Mouse (Mus musculus) ES-Bruce4 (cell line): ENCODE measurements around the gene Hip1r. TPM values are rescaled to one million over a fixed set of nuclear protein-coding genes. Genes with fewer than 3 reads are reported as not detected.

Experiments used
- H3K27ac ChIP-seq: 2 replicates; pipeline ENCODE4 v1.5.1; 2012; ENCODE audit warnings: low read length, inconsistent platforms; ENCODE audit not compliant: insufficient read depth
- H3K27me3 ChIP-seq: 2 replicates; pipeline ENCODE4 v1.6.1; 2012; ENCODE audit warnings: mild to moderate bottlenecking, low read length, inconsistent platforms; ENCODE audit not compliant: control insufficient read depth, poor library complexity, insufficient read depth, severe bottlenecking
- H3K36me3 ChIP-seq: 2 replicates; pipeline ENCODE4 v1.6.1; 2012; ENCODE audit warnings: inconsistent platforms, mild to moderate bottlenecking, low read length, moderate library complexity; ENCODE audit not compliant: control insufficient read depth, poor library complexity, insufficient read depth, severe bottlenecking
- H3K4me1 ChIP-seq: one replicate; pipeline ENCODE4 v1.8.1; 2011; ENCODE audit warnings: low read length; ENCODE audit not compliant: control insufficient read depth, insufficient read depth
- H3K4me3 ChIP-seq: 2 replicates; pipeline ENCODE4 v1.5.1; 2011; ENCODE audit warnings: low read depth, mild to moderate bottlenecking, low read length
- H3K9ac ChIP-seq: 2 replicates; pipeline ENCODE4 v1.6.1; 2012; ENCODE audit warnings: low read depth, mild to moderate bottlenecking, inconsistent platforms; ENCODE audit not compliant: poor library complexity, severe bottlenecking
- H3K9me3 ChIP-seq: replicated peaks from 2 replicates; pipeline ENCODE4 v1.6.1; 2012; ENCODE audit warnings: mild to moderate bottlenecking, low read length, inconsistent platforms; ENCODE audit not compliant: control insufficient read depth, poor library complexity, insufficient read depth, severe bottlenecking
- CTCF ChIP-seq: IDR thresholded peaks from one replicate; pipeline ENCODE4 v1.8.1; 2011; ENCODE audit warnings: low read depth, low read length
- EP300 ChIP-seq: IDR thresholded peaks from 2 replicates; pipeline ENCODE4 v1.6.1; 2011; ENCODE audit warnings: low read depth, low read length; ENCODE audit not compliant: insufficient read depth
- POLR2A ChIP-seq: IDR thresholded peaks from one replicate; pipeline ENCODE4 v1.8.1; 2011; ENCODE audit warnings: low read length; ENCODE audit not compliant: insufficient read depth
- polyA plus RNA-seq: library from polyadenylated mRNA; stranded (reverse); fragments of >200 nt; gene quantifications from 2 replicates; pipeline ENCODE4 v1.2.4, GENCODE M21; 2011; ENCODE audit warnings: low read depth; ENCODE audit not compliant: missing spikeins, insufficient read depth, insufficient read length

Hip1r gene
- polyA plus RNA-seq, 1 experiment, result 17.4 TPM

DNA sequence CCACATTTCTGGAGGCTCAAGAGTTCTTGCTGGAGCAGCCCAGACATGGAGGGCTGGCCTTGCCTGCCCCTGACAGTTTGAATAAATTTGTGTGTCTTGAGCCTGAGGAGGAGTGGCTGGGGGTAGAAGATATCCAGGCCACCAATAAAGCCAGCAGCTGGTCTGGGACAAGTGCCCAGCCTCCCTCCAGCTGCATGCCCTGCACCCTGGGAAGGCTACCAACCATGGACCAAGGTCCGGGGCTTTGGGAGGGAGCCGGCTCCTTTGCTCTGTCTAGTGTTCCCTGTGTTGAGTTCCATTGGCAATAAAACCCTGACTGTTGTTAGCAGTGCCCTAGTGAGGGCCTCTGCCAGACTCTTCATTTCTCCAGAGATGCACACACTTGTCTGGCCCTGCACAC, 29.4 kb downstream of the Hip1r start:
- Histone ChIP-seq H3K9me3 (no peaks in the 10 kb centered on the region), H3K36me3 (no peaks in the 10 kb centered on the region), H3K27ac (no peak overlapping the region), H3K27me3 (no peaks in the 10 kb centered on the region), H3K4me3 (no peak overlapping the region), H3K4me1 (no peaks in the 10 kb centered on the region), H3K9ac (no peak overlapping the region)
- TF ChIP-seq POLR2A, result no peak
- TF ChIP-seq CTCF, result no peak
- TF ChIP-seq EP300, result no peak

DNA sequence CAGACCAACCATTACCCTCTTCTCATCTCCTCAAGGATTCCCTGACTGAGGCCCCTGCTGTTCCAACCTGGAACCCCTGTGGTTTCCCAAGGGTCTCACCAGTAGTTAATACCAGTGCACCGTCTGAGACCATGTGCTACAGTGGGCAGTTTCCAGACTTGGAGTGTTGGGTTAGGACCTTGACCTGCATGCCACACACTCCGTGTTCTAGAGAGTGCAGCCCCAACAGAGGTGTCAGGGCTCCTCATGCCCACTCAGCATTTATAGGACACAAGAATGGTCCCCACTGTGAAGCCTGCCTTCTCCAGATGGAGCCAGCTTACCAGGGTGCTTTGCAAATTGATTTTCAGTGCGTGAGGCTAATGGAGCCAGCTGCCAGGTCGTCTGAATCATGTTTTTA, 29.9 kb downstream of the Hip1r start:
- H3K27ac ChIP-seq, result no peak overlapping the region
- TF ChIP-seq EP300, result no peak
- no peak for TF ChIP-seq CTCF
- TF ChIP-seq POLR2A, result no peak
- no peak overlapping the region for H3K9ac ChIP-seq
- no peaks in the 10 kb centered on the region for H3K4me1 ChIP-seq
- no peak overlapping the region for H3K4me3 ChIP-seq
- no peaks in the 10 kb centered on the region for H3K36me3 ChIP-seq
- H3K9me3 ChIP-seq, result no peaks in the 10 kb centered on the region
- no peaks in the 10 kb centered on the region for H3K27me3 ChIP-seq

DNA sequence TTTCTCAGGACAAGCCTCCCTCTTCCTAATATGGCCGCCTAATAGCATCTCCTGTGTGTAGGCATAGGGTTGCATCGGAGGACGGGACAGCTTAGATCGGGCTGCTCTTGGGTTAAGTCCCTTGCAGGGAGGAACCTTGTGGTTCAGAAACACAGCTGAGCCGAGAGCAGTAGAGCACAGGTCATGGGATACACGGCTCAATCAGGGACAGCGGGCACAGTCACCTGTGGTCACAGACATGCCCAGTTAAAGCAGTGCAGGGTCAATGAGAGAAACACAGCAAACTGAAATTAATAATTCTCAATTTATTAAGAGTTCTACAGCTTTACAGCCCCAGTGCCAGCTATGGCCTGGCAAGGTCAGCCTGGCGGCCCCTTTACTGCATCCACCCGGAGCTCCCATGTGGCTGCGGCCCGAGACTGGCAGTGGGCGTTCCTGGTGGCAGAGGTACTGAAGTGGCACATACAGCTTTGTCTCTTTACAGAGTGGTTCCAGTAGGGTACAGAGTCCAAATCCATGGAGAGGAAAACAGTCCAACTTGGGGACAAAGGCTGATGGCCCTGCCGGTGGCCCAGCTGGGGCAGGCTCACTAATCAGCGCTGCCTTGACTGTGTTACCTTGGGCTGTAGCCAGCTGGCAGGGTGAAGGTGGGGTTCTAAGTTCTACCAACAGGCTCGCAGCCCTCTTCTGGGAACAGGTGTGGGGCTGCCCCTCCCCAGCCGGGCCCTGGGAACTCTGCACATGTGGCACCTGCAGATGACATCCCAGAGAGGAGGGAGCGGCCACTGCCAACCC, 31.1 kb downstream of the Hip1r start:
- Histone ChIP-seq H3K4me3 (no peak overlapping the region), H3K9me3 (no peaks in the 10 kb centered on the region), H3K36me3 (no peaks in the 10 kb centered on the region; the same call in 1 of the 2 replicates), H3K27ac (no peak overlapping the region), H3K9ac (no peak overlapping the region), H3K4me1 (no peaks in the 10 kb centered on the region), H3K27me3 (no peaks in the 10 kb centered on the region)
- TF ChIP-seq CTCF (no peak), POLR2A (no peak), EP300 (no peak)

DNA sequence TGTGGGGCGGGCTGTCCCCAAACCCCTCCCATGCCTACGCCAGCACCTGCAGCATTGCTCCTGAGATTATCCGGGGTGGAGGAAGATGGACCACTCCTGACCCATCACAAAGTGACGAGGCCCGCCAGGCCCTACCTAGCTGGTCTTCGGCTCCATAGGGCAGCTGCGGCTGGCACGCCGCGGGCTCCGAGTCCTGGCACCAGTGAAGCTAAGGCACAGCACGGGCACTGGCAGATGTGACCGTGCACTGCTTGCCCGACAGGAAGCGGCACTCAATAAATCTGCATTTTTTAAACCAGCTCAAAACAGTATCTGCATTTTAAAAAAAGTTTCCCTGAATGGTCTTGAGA, 31.7 kb downstream of the Hip1r start:
- no peak overlapping the region for H3K9ac ChIP-seq
- no peaks in the 10 kb centered on the region for H3K4me1 ChIP-seq
- TF ChIP-seq CTCF, result no peak
- TF ChIP-seq EP300, result no peak
- no peak for TF ChIP-seq POLR2A
- no peaks in the 10 kb centered on the region for H3K27me3 ChIP-seq
- no peak overlapping the region for H3K4me3 ChIP-seq
- H3K9me3 ChIP-seq, result no peaks in the 10 kb centered on the region
- no peak overlapping the region for H3K27ac ChIP-seq
- H3K36me3 ChIP-seq, result no peaks in the 10 kb centered on the region; the same call in 1 of the 2 replicates

DNA sequence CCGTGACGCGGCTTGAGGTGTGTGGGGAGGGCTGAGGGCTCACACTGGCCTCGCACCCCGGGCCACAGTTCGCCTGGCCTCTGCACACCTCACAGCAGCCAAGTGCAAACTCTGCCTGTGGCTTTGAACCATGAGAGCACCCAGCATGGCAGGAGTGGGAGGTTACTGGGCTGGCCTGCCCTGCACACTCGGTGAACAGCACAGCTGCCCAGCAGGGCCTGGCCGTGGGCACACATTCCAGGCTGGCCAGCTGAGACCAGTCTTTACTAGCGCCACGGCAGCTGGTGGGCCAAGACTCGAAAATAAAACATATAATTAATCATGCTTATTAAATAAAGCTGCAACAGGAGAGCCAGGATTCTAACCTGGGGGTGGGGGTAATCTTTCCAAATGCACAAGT, 32.2 kb downstream of the Hip1r start:
- H3K9me3 ChIP-seq, result no peaks in the 10 kb centered on the region

DNA sequence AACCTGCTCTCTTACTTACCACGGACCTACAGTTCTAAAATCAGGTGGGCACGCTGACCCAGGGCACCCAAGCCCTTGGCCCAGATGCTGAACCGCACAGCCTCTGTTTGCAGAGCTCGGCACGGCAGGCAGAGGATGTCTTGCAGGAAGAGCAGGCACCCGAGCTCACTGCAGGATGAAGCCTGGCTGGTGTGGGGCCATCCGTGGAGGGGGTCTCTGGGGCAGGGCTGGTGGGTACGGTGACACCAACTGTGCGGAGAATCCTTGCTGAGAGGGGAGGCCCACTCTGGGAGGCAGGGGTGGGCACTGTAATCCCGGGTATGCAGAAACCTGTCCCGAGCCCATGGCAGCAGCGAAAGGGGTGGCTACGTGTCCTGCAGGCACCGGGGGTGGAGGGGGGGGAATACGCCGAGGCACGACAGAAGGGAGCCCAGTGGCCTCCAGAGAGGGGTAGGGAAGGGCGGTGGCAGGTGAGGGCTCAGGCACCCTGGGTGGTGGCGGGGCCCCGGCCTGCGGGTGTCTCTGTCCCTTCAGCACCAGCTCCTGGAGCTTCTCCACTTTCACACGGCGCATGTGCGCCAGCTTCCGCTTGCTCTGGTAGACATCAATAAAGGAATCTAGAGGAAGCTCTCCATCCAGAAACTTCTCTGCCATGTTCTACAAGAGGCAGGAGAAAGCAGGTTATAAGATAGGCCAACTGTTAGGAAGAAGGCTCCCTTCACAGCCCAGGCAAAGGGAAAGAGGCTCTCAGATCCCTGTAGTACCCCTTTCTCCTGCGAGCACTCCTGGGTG, 32.9 kb downstream of the Hip1r start:
- Histone ChIP-seq H3K27ac (no peak overlapping the region), H3K4me3 (no peak overlapping the region), H3K4me1 (no peaks in the 10 kb centered on the region), H3K27me3 (no peaks in the 10 kb centered on the region), H3K9ac (no peak overlapping the region), H3K9me3 (no peaks in the 10 kb centered on the region), H3K36me3 (no peaks in the 10 kb centered on the region; the same call in 1 of the 2 replicates)
- no peak for TF ChIP-seq CTCF
- TF ChIP-seq POLR2A, result no peak
- TF ChIP-seq EP300, result no peak

More for the DNA sequence above, 32.2 kb downstream of the Hip1r start:
- Histone ChIP-seq H3K27me3 (no peaks in the 10 kb centered on the region), H3K4me1 (no peaks in the 10 kb centered on the region), H3K4me3 (no peak overlapping the region), H3K9ac (no peak overlapping the region), H3K27ac (no peak overlapping the region), H3K36me3 (no peaks in the 10 kb centered on the region; the same call in 1 of the 2 replicates)
- TF ChIP-seq POLR2A, result no peak
- TF ChIP-seq CTCF, result no peak
- TF ChIP-seq EP300, result no peak
